Mouse (Mus musculus) gonadal fat pad, adult 2 months (tissue): ENCODE measurements at regions not wholly inside any gene's neighbourhood (a gene's known extent, or its start where the extent isn't known, plus 50 kb on each side); places are given as distances from the start of the nearest gene placed in this dataset.

Experiments used
- DNase-seq: peaks from one replicate; pipeline ENCODE4 v3.0.0-alpha.2; 2012; ENCODE audit warnings: low read depth

GRCm38 (mm10) chr13:31240546-31240945 is 266.5 kb downstream of the Gm5447 start:
- no peak for DNase-seq

- DNase-seq, result no peak
These were observed 275.0 kb downstream of the Gm5447 start for GRCm38 (mm10) chr13:31248996-31249395.

- DNase-seq, result no peak
These were observed 275.5 kb downstream of the Gm5447 start for GRCm38 (mm10) chr13:31249525-31249924.

DNA sequence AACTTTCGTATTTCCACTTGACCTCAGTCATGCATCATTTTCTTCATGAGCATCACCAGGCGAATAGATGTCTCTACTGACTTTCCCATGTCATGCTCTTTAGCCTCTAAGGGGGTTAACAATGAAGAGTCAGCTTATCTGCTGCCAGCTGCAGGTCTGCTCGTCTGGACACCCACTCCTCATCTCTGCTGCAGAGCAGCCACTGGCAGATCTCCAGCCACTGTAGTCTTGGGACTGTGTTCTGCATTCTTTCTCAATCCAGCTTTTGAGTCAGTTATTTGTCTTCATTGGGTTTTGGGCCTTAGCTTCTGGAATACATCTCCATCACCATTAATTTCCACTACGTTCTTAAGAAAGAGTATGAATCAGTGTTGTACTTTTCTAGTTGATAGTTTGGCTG is 280.0 kb downstream of the Gm5447 start:
- no peak for DNase-seq

DNA sequence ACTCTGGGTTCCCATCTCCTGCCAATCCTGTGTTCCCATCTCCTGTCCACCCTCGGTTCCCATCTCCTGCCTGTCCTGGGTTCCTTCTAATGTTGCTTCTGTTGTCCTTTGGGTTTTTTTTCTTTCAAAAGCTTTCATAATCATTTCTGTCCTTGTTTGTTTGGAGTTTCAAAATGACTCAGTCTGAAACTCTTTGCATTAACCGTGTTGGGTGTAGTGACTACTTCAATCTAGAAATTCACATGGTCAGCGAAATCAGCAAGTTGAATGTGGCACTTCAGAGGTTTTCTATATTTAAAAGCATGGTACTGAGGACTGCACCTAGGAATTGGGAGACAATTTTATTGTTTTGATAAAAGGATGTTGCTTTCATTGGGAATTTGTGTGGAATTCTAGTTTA is 280.7 kb downstream of the Gm5447 start:
- no peak for DNase-seq

DNA sequence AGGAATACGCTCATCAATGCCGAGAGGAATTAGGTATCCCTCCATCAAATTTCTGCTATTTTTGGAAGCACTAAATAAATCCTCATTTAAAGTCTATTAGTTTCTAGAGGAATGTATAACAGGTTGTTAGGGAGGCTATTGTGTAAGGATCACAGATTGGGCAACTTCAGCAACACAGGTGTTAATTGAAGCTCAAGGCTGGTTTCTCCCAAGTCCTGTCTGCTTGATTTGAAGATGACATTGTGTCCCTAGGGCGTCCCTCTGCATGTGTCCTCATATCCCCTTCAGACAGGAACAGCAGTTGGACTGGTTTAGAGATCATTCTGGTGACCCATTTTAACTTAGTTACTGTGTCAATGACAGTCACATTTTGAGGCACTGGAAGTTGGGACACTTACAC is 281.5 kb downstream of the Gm5447 start:
- peak; percentile 56 for DNase-seq

DNA sequence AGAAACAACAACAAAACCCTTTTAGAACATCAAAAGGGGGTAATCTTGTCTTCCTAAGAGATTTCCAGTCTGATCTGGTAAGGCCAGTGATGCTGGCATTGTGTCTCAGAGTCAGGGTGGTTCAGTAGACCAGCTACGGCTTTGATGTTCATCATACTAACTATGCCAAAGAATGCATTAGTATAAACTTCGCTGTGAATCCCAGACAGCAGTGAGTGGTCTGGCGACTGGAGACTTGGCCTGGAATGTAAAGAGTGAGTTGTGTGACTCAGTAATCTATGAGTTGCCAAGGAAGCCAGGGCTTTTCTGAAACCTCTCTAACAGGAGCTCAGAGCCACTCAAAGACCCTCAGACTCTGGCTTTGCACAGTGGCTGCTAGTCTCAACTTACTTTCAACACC is 288.1 kb upstream of the Foxq1 start:
- no peak for DNase-seq

DNA sequence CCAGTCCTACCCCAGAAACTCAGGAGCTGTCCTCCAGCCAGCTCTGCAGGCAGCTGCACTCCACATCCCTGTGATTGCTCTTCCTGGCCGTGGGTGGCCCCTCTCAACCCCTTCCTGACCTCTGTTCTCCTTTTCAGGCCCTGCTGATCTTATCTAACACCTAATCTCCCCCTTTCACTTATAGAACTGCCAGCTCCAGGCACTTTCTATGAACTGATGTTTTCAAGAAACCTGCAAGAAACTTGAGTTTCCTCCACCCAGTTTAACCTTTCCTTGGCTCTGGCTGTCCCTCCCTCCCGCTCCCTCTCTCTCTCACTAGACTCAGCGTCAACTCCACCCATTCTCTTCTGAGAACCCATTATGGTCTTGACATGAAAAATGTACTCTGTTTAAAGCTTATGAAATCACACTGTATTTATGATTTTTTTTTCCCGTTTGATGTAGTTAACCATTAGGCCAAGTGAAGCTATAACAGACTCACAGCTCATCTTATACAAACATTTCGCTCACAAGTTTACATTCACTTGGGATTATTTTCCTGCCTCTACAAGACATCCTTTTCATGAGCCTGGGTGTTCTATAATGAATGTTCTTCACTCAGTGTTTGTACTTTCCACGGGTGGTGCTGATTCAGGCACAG is 279.8 kb upstream of the Foxq1 start:
- no peak for DNase-seq

DNA sequence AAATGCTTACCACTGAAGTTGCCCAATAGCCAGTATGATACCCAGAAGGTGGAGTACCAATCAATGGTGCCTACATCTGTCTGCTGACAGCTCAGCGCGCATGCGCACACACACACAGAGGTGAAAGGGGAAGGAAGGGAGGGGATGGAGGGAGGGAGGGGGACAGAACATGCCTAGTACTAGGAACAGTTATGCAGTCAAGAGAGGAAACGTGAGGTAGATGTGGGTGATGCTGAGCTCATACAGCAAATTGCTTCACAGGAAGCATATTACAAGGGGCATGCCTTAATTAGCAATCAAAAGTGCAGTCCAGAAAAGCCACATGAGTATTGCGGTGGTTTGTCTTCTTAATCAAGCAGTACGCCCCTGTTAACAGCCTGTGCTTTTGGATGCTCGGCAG is 265.3 kb upstream of the Foxq1 start:
- no peak for DNase-seq

DNA sequence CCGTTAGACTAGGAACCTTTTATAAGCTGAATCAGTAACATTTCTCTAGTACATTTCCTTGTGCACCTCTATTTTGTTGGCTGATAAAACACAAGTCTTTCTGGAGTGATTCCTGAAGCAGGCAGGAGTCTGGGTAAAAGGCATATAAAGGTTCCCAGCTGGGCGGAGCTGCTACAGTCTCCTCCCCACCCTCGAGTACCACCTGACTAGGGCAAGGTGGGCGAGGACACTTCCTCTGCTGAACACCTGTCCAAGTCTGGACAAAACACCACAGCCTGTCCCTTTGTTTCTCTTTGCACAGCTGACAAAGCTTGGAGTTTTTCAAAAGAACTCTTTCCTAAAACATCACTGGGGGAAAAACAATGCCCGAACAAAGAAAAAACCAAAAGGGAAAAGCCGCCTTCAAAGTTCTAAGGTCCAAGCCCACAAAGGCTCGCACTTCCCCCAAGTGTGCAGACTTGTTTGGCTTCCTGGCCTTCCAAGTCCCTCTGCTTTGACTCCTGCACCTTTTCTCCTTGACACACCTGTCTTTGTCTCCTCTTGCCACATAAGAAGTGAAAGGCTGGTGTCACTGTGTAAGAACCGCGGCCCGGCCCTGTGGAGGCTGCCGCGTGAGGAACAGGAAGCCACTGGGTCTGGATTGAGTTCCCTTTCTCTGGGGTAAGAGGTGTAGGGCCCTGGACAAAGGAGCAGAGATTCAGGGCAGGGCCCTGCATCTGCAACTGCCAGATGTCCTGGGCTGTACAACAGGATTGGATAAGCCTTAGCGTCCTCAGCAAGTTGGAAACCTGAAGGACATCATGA is 263.1 kb upstream of the Foxq1 start:
- DNase-seq, result no peak

DNA sequence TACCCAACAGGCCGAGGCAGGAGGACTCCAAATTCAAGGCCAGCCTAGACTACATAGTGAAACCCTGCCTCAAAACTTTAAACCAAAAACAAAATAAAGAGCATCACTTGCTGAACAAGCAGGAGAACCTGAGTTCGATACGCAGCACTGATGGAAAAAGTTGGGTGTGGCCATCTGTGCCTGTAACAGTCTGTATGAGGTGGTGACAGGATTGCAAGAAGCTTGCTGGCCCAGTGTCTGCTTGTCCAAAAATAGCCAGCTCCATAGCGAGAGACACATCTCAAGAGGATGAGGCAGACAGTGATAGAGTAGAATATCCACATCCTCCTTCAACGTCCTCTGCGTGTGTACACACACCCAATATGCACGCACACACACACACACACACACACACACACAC is 261.9 kb upstream of the Foxq1 start:
- DNase-seq, result no peak

DNA sequence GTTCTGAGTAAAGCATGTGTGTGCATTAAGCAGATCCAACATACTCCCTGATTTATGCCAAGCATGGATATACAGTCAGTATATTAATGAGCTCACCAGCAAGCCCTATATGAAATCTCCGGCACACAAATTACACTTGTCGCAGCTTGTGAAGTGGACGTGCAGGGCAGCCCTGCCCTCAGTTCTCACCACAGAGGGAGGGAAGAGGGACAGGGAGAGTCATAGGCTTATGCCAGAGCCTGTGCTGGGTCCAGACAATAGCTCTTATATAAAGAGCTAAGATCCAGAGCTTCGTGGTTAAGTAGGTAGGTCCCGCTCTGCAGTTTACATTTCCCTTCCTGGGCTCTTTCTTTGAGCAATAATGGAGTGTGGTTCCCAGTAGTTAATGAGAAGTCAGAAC is 252.7 kb upstream of the Foxq1 start:
- no peak for DNase-seq

DNA sequence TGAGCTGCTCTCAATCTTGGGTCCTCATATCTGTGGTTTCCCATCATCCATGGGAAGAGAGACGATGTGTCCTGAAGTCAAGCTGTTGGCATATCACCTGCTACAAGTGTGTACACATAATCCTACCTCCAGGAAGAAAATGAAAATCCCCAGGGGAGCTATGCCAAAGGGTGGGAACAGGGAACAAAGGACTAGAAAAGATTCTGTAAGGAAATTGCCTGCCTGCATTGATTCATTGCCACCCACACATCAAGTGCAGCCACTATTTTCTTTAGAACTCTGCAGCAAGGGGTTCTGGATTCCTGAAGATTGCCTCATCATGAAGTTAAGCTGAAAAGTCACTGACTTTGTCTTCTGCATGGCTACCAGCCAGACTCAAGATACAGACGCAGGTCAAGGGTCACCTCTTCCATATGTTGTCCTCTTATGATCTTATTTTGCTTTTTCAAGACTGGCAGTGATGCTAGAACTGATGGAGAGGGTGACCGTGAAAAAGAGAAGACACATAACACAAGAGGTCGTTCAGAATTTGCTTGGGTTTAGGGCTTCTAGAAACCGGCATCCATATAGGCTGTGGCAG is 251.6 kb upstream of the Foxq1 start:
- DNase-seq, result peak; percentile 66

DNA sequence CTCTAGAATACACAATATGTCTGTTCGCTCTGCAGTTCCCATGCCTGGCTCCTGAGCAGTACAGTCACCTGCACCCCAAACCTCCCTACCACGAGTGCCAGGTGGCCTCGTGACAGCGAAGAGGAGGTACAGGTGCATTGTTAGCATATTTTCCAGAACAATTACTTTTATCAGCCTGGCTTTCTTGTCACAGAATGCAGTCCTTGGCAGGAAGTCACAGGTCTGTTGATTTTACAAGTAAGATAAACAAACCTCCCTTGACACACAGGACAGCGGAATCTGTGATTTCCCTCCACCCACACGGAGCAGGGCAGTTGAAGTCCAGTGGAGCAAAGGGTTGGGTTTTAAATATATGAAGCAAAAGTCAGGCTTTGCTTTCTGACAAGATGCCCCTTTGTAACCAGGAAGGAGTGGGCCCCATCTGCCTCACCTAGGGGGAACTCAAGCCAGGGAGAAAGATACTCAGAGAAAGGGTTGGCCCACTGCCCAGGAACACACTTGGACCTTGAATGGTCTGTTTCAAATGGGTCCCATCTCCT is 246.8 kb upstream of the Foxq1 start:
- DNase-seq, result no peak

DNA sequence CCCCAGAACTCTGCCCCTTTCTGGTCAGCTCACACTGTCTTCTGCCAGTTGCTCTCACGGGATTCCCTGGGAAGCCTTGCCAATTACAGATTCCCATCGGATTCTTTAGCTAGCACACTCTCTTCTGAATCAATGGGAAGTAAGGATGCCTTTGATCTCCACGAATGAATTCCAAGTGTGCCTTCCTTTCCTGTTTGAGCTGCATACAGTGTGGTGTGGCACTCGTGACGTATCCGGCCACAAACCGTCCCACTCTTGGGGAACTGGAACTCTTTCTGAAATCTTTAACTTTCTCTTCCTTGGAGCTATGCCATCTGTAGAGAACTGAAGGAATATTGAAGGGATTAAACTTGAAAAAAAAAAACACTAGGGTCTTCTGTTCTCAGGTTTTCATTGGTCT is 243.2 kb upstream of the Foxq1 start:
- DNase-seq, result no peak

DNA sequence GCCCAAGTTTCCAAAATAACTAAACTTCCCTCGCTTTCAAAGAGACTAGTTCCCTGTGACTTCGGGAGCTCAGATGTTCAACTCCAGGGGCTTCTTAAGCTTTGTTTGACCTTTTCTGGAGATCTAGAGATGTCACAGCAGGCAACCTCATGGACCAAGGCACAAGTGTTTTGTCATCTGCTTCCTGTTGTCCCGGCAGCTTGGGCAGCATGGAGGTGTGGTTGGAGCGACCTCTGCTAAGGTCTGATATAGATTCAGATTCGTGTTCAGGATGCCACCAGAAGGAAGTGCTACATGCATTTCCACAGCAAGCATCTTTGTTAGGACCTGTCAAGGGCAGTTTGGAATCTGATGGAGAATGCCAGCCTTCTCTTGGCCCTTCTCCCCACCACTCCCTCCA is 242.1 kb upstream of the Foxq1 start:
- no peak for DNase-seq

- no peak for DNase-seq
These were observed 238.9 kb upstream of the Foxq1 start for GRCm38 (mm10) chr13:31317066-31317465.

GRCm38 (mm10) chr13:31318008-31318407 is 237.9 kb upstream of the Foxq1 start:
- DNase-seq, result no peak

DNA sequence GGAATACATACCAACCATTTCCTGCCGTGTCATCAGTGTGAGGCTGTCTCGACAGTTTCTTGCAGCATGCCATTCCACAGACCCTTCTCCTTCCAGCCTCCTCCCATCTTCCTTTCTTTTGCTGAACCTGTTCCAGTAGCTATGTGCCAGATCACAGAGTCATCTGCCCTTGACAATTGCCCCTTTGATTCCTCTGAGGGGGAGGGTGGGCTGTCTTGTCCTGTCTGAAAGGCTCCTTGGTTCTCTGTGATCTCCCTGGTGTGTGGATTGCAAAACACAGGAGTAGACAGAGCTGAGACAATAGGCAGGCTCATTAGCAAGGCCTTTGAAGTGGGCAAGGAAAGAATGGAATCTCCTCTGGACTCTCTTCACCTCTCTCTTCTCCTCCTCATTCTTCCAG is 234.5 kb upstream of the Foxq1 start:
- no peak for DNase-seq

GRCm38 (mm10) chr13:31326269-31326851 is 229.6 kb upstream of the Foxq1 start:
- DNase-seq, result no peak

- DNase-seq, result peak; percentile 59
These were observed 228.4 kb upstream of the Foxq1 start for GRCm38 (mm10) chr13:31327511-31327951.

GRCm38 (mm10) chr13:31328756-31329155 is 227.2 kb upstream of the Foxq1 start:
- peak; percentile 81 for DNase-seq

DNA sequence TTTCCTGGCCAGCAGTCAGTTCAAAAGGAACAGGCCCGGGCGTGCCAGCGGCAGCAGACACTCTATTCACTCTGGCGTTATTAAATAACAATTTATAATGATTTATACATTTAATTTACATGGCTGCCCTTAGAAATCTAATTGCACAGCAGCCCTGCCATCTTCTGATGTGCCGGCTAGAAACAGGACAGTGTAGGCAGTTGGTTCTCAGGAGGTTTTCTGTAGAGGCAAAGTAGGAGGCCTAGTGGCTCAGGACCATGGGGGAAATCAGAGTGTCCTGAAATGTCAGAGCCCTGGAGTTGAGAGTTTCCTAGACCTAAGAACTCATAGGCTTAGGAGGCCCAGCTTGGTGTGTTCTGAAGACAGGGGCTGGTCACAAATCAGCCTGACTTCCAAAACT is 225.2 kb upstream of the Foxq1 start:
- no peak for DNase-seq
